Mouse (Mus musculus) liver, adult 2 months (tissue): Measurements from ENCODE around the gene Cldn20.

Experiments
- CTCF ChIP-seq: fragments of 200-500 bp; IDR thresholded peaks from 2 replicates; pipeline ENCODE4 v1.5.1; 2011; ENCODE audit warnings: low read depth, low read length, control low read depth
- POLR2A ChIP-seq: fragments of 200-500 bp; IDR thresholded peaks from 2 replicates; pipeline ENCODE4 v1.6.1; 2011; ENCODE audit warnings: low read length, control low read depth; ENCODE audit not compliant: insufficient read depth; ENCODE audit errors: extremely low read depth

GRCm38 (mm10) chr17:3531641-3532040 lies 713 bp upstream of the Cldn20 start:
- TF ChIP-seq POLR2A: no peak
- TF ChIP-seq CTCF: no peak
